Mouse (Mus musculus) kidney, adult 2 months (tissue): Measurements from ENCODE around the gene Ccdc92b.

Source experiments
- CTCF ChIP-seq: fragments of 200-500 bp; conservative IDR thresholded peaks from 2 replicates; pipeline ENCODE4 v1.5.1; 2011; ENCODE audit warnings: low read depth, mild to moderate bottlenecking, control low read depth, low read length, moderate library complexity, mixed read lengths; ENCODE audit not compliant: insufficient read depth, insufficient read length
- POLR2A ChIP-seq: fragments of 200-500 bp; IDR thresholded peaks from one replicate; pipeline ENCODE4 v1.6.1; 2011; ENCODE audit warnings: low read depth, low read length, control low read depth

- TF ChIP-seq POLR2A, result no peak
- TF ChIP-seq CTCF, result no peak
Measured at GRCm38 (mm10) chr11:74613428-74613827, 6.0 kb upstream of the Ccdc92b start.
